Mouse (Mus musculus): ENCODE data around the gene Rps28. TPM values are rescaled to one million over a fixed set of nuclear protein-coding genes. Genes with fewer than 3 reads are reported as not detected.

Rps28 gene
- total and polyA plus RNA-seq, 3 experiments, result 765 to 4,575 (median 782) TPM

- Histone ChIP-seq H3K27ac (ENCODE audit: insufficient read depth, low read depth) (no peak overlapping the region), H3K9me3 (replicated peaks; ENCODE audit: low read length) (no peaks in the 10 kb centered on the region), H3K4me2 (ENCODE audit: insufficient read depth, low read depth, poor library complexity, severe bottlenecking) (no peak overlapping the region), H3K27me3 (replicated peaks) (peaks cover 1% of the 10 kb centered on the region), H3K36me3 (replicated peaks in 1 of 2; ENCODE audit: control insufficient read depth in 1 of 2, insufficient read depth in 1 of 2, low read length in 1 of 2) (no peaks in the 10 kb centered on the region), H3K4me3 (replicated peaks in 1 of 3; ENCODE audit: low read depth in 2 of 3, low read length in 2 of 3, poor library complexity in 1 of 3) (no peak overlapping the region), H3K9ac (ENCODE audit: insufficient read depth, low read depth) (no peak overlapping the region), H3K4me1 (ENCODE audit: control insufficient read depth in 1 of 2, insufficient read depth in 2 of 2) (no peaks in the 10 kb centered on the region), H3K79me2 (replicated peaks; ENCODE audit: control insufficient read depth, extremely low read depth, insufficient read depth, poor library complexity, severe bottlenecking) (no peaks in the 10 kb centered on the region)
- in situ Hi-C loops (cut with MboI; ENCODE audit: low pct_ligation_motif_present, low pct_unique_long_range_greater_than_20kb, low sequenced_read_pairs), result no loop called here
- dilution Hi-C loops (cut with MboI; ENCODE audit: extremely low pct_ligation_motif_present, extremely low pct_unique_long_range_greater_than_20kb, low sequenced_read_pairs), result no loop called here
- no peak for TF ChIP-seq MAZ (IDR thresholded peaks at IDR 0.05; ENCODE audit: low read depth, low read length)
- no peak for TF ChIP-seq ZNF384 (IDR thresholded peaks at IDR 0.05; ENCODE audit: low read depth, low read length)
- TF ChIP-seq ELF1 (IDR thresholded peaks at IDR 0.05; ENCODE audit: low read depth, low read length), result no peak
- TF ChIP-seq PAX5 (IDR thresholded peaks at IDR 0.05; ENCODE audit: low read length), result no peak
- no peak for TF ChIP-seq RCOR1 (conservative IDR thresholded peaks at IDR 0.05; ENCODE audit: low read depth, low read length)
- TF ChIP-seq MAFK (IDR thresholded peaks at IDR 0.05; ENCODE audit: insufficient replicate concordance, low read length), result no peak
- TF ChIP-seq SIN3A (IDR thresholded peaks at IDR 0.05; ENCODE audit: low read length), result no peak
- peak; percentile 52 for TF ChIP-seq SMC3 (IDR thresholded peaks at IDR 0.05; ENCODE audit: low read depth, low read length)
- 0 out of 2 replicates have a peak, but pooled peaks have one; percentile 24 for TF ChIP-seq MYC (IDR thresholded peaks at IDR 0.05; ENCODE audit: low read depth, low read length)
- no peak for TF ChIP-seq KAT2A (IDR thresholded peaks at IDR 0.05; ENCODE audit: insufficient replicate concordance, low read length)
- no peak for TF ChIP-seq MXI1 (IDR thresholded peaks at IDR 0.05; ENCODE audit: low read depth, low read length)
- TF ChIP-seq ZKSCAN1 (IDR thresholded peaks at IDR 0.05; ENCODE audit: borderline replicate concordance, low read depth, low read length), result no peak
- no peak for TF ChIP-seq ETS1 (conservative IDR thresholded peaks at IDR 0.05; ENCODE audit: low read depth, low read length)
- TF ChIP-seq CHD1 (IDR thresholded peaks at IDR 0.05; ENCODE audit: low read depth, low read length), result no peak
- TF ChIP-seq EP300 (IDR thresholded peaks at IDR 0.05; ENCODE audit: low read length), result no peak
- no peak for TF ChIP-seq POLR2A (IDR thresholded peaks at IDR 0.05; ENCODE audit: low read depth, low read length)
- TF ChIP-seq USF1 (IDR thresholded peaks at IDR 0.05; ENCODE audit: low read depth, low read length), result no peak
- TF ChIP-seq E2F4 (IDR thresholded peaks at IDR 0.05; ENCODE audit: insufficient replicate concordance, low read depth, low read length), result no peak
- no peak for TF ChIP-seq USF2 (conservative IDR thresholded peaks at IDR 0.05; ENCODE audit: low read depth, low read length)
- peak; percentile 67 for TF ChIP-seq RAD21 (IDR thresholded peaks at IDR 0.05; ENCODE audit: low read depth, low read length)
- no peak for TF ChIP-seq TBP (conservative IDR thresholded peaks at IDR 0.05; ENCODE audit: low read depth, low read length)
- TF ChIP-seq ZC3H11A (IDR thresholded peaks at IDR 0.05; ENCODE audit: low read depth, low read length), result no peak
- no peak for TF ChIP-seq HCFC1 (IDR thresholded peaks at IDR 0.05; ENCODE audit: low read depth, low read length)
- TF ChIP-seq CTCF (conservative IDR thresholded peaks at IDR 0.05 in 1 of 2, IDR thresholded peaks at IDR 0.05 in 1 of 2; ENCODE audit: low read depth in 2 of 2, low read length in 2 of 2), result peak in 1 of 2 experiments; percentile 65; a peak in 2 of 4 replicates
- TF ChIP-seq JUND (conservative IDR thresholded peaks at IDR 0.05; ENCODE audit: low read depth, low read length), result no peak
- TF ChIP-seq UBTF (IDR thresholded peaks at IDR 0.05; ENCODE audit: low read depth, low read length), result no peak
- no peak for TF ChIP-seq IRF4 (IDR thresholded peaks at IDR 0.05; ENCODE audit: low read depth, low read length)
- no peak for DNase-seq (ENCODE audit: extremely low read depth)
Observed at GRCm38 (mm10) chr17:33798306-33798705, 26.1 kb downstream of the Rps28 start.

Measured in CH12.LX (cell line).